ENCODE assay signal across 24 mouse cellular contexts in genomic region chr6:65797276-65797675, GRCm38 (mm10). TPM values are rescaled to one million over a fixed set of nuclear protein-coding genes. Genes with fewer than 3 reads are reported as not detected.
DNase-seq lines count a peak whose midpoint lies in the region; TF ChIP-seq lines count a peak whose summit lies in the region.
"Had no signal": no experiment of that assay in that cellular context is flagged by ENCODE, and none has a peak within 500 bp of the region (broad histone marks: within the 10 kb centered on the region; RNA-seq: fewer than 3 reads in every experiment).

No protein-coding gene starts in this region.

- peaks cover 8% of the 10 kb centered on the region for H3K9me3 ChIP-seq in E14TG2a.4 (ENCODE audit: low read length)
- H3K9me3 ChIP-seq: embryonic facial prominence, embryonic 10.5 days; embryonic facial prominence, embryonic 12.5 days; forebrain, embryonic 13.5 days; forebrain, embryonic 15.5 days; G1E had no signal

- no peaks in the 10 kb centered on the region for H3K27me3 ChIP-seq in E14TG2a.4 (ENCODE audit: insufficient read depth, low read length)
- H3K27me3 ChIP-seq: CH12.LX; embryonic facial prominence, embryonic 12.5 days; forebrain, embryonic 13.5 days; forebrain, embryonic 15.5 days; Patski had no signal

- H3K4me1 ChIP-seq in E14TG2a.4 (replicated peaks; ENCODE audit: low read depth, low read length): peaks cover 70% of the 10 kb centered on the region
- H3K4me1 ChIP-seq: embryonic facial prominence, embryonic 10.5 days; embryonic facial prominence, embryonic 12.5 days; forebrain, embryonic 13.5 days; forebrain, embryonic 15.5 days had no signal

- no peak for TF ChIP-seq CTCF in E14TG2a.4 (conservative IDR thresholded peaks at IDR 0.05; ENCODE audit: low read length)

- peak overlapping the region; percentile 75 for H3K4me3 ChIP-seq in E14TG2a.4 (replicated peaks; ENCODE audit: low read length)
- H3K4me3 ChIP-seq: embryonic facial prominence, embryonic 10.5 days; embryonic facial prominence, embryonic 12.5 days; forebrain, embryonic 13.5 days; forebrain, embryonic 15.5 days had no signal

- DNase-seq in ES-CJ7 (ENCODE audit: low read depth, low spot score): peak; percentile 67
- DNase-seq in R1 (ENCODE audit: low read depth, low spot score): peak; percentile 94
- no peak for DNase-seq in left cerebral cortex, postnatal 25 days (ENCODE audit: low spot score in 2 of 2)
- DNase-seq in frontal cortex, postnatal 10 days (ENCODE audit: low spot score in 2 of 2): no peak
- no peak for DNase-seq in cerebellum, postnatal 10 days
- DNase-seq: adrenal gland, adult 8-10 months; adrenal gland, postnatal 14 days; adrenal gland, postnatal 36 days; B cell, adult 2 months; cerebellum, adult 11-12 months; cerebellum, adult 2 months; cerebellum, adult 9-10 months; cerebellum, postnatal 14 days; cerebellum, postnatal 36 days; embryo, embryonic 11 days; forebrain, postnatal 0 days had no signal

- intact Hi-C loops in left cerebral cortex, postnatal 25 days (cut with DNase I): no loop called here

- peaks cover 45% of the 10 kb centered on the region for H3K36me3 ChIP-seq in E14TG2a.4 (ENCODE audit: insufficient read depth, low read length)
- H3K36me3 ChIP-seq: forebrain, embryonic 15.5 days; G1E had no signal

RNA-seq across cellular contexts. Expression of gene Prdm5, which starts 18.5 kb away (rescaled TPM):
- 1 to 10 TPM; 4.0 to 4.2 TPM for total RNA-seq in left cerebral cortex, postnatal 25 days (2021)
- total RNA-seq: CH12.LX had no signal

Comparison
In these comparisons a context has a peak if more than half of its experiments do, and no peak if none do; other contexts are left out.
1. DNase-seq: peak in ES-CJ7 (single experiment) and R1 (single experiment); none in left cerebral cortex, postnatal 25 days (0 of 2), frontal cortex, postnatal 10 days (0 of 2) and cerebellum, postnatal 10 days (0 of 2).